Mouse (Mus musculus) small intestine, adult 2 months (tissue): ENCODE data around the gene Krt83. TPM values are rescaled to one million over a fixed set of nuclear protein-coding genes. Genes with fewer than 3 reads are reported as not detected.
A peak's percentile ranks its signal among the peaks of the same experiment; 100 is the strongest.

Source experiments
- H3K27ac ChIP-seq: fragments of 200-500 bp; 2 replicates; pipeline ENCODE4 v1.5.1; 2012; ENCODE audit warnings: low read depth, low read length, control low read depth, inconsistent platforms; ENCODE audit not compliant: insufficient read depth
- H3K27me3 ChIP-seq: fragments of 200-500 bp; 2 replicates; pipeline ENCODE4 v1.6.1; 2012; ENCODE audit warnings: mild to moderate bottlenecking, moderate library complexity, low read length, inconsistent platforms; ENCODE audit not compliant: control insufficient read depth, insufficient read depth
- H3K36me3 ChIP-seq: fragments of 200-500 bp; 2 replicates; pipeline ENCODE4 v1.6.1; 2012; ENCODE audit warnings: mild to moderate bottlenecking, low read length, control low read depth, inconsistent platforms; ENCODE audit not compliant: control insufficient read depth, insufficient read depth
- H3K4me1 ChIP-seq: fragments of 200-500 bp; 2 replicates; pipeline ENCODE4 v1.6.1; 2012; ENCODE audit warnings: low read length, inconsistent platforms, mixed read lengths; ENCODE audit not compliant: control insufficient read depth, insufficient read depth, insufficient read length
- H3K4me3 ChIP-seq: fragments of 200-500 bp; 2 replicates; pipeline ENCODE4 v1.5.1; 2012; ENCODE audit warnings: low read depth, mild to moderate bottlenecking, control low read depth, inconsistent platforms, low read length, moderate library complexity
- CTCF ChIP-seq: fragments of 200-500 bp; IDR thresholded peaks from 2 replicates; pipeline ENCODE4 v1.5.1; 2012; ENCODE audit warnings: low read depth, mild to moderate bottlenecking, control low read depth, inconsistent platforms, low read length, moderate library complexity, mixed read lengths; ENCODE audit not compliant: insufficient replicate concordance, insufficient read length; ENCODE audit errors: extremely low read depth
- POLR2A ChIP-seq: fragments of 200-500 bp; IDR thresholded peaks from 2 replicates; pipeline ENCODE4 v1.6.1; 2012; ENCODE audit warnings: low read depth, mild to moderate bottlenecking, control low read depth, inconsistent platforms, low read length, moderate library complexity
- whole genome bisulfite sequencing: fragments of 180-500 bp; shearing (Covaris S2); methylation state at CpG from one replicate; pipeline ENCODE4 v1.1.7; 2018; 5-methylcytosine and 5-hydroxymethylcytosine counted together
- polyA plus RNA-seq: library from polyadenylated mRNA; depleted of rRNA; stranded (reverse); fragments of >200 nt; gene quantifications from 2 replicates; pipeline ENCODE4 v1.2.3, GENCODE M21; 2012

The Krt83 gene
- polyA plus RNA-seq, 1 experiment = 0.48 TPM

DNA sequence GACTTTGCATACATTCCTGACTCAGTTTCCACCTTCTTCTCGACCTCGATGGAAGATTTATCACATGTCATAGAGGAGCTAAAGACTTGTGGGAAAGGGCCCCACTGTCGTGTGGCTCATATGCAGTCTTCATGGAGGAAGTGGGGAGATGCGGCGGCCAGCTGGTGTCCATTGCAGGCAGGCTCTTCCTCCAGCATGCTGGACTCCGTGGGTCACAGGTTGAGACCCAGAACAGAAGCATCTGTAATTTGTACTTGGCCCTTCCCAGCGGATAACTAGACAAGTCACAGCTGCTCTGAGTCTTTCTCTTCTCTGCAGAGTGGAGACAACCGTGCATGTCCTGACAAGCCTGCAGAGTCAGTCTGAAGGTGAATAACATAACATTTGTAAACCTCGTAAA is 16.9 kb upstream of the Krt83 start:
- TF ChIP-seq CTCF (no peak), POLR2A (no peak)
- Histone ChIP-seq H3K4me1 (no peaks in the 10 kb centered on the region), H3K36me3 (no peaks in the 10 kb centered on the region), H3K27me3 (no peaks in the 10 kb centered on the region), H3K4me3 (no peak overlapping the region), H3K27ac (no peak overlapping the region)
- WGBS = 67% methylated on average over 9 of the region's 9 CpGs

DNA sequence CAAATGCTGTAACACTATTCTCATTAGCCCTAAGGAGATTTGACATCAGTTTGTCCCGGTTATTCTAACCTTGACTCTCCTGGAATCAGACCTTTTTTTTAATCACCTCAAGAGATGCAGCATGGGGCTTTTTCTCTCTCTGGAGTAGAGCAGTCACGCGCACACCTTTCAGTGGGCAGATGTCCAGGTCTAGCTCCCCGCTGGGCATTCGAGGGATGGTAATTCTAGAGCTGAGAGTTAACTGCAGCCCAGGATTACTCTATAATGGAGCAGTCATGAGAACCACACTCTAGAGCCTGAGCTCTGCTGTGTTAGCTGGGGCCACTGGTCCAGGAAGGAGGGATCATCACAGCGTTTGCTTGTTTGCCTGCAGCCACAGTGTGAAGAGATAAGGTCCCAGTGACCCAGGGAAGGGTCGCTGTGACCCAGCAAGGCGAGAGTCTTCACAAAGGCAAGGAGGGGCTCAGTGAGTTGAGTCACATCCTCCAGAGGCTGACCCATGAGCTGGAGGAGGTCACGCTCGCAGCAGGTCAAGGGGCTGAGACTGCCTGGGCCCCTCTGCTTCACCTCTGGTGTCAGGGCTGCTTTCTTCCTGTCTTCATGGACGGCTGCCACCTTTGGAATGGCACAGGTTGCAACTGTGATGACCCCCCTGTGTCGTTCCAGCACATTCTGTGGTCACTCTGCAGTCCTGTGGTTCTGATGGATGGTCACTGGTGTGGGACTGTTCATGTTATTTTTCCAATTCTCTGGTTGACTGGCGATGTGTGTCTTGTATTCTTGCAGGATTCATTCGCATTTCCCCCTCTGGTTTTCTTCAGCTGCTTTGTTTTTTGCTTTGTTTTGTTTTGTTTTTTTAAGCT is 15.8 kb upstream of the Krt83 start:
- 47% methylated on average over 14 of the region's 14 CpGs for WGBS
- H3K36me3 ChIP-seq = no peaks in the 10 kb centered on the region
- no peak for TF ChIP-seq CTCF
- TF ChIP-seq POLR2A = no peak
- no peaks in the 10 kb centered on the region for H3K4me1 ChIP-seq
- H3K4me3 ChIP-seq = no peak overlapping the region
- no peak overlapping the region for H3K27ac ChIP-seq
- no peaks in the 10 kb centered on the region for H3K27me3 ChIP-seq

DNA sequence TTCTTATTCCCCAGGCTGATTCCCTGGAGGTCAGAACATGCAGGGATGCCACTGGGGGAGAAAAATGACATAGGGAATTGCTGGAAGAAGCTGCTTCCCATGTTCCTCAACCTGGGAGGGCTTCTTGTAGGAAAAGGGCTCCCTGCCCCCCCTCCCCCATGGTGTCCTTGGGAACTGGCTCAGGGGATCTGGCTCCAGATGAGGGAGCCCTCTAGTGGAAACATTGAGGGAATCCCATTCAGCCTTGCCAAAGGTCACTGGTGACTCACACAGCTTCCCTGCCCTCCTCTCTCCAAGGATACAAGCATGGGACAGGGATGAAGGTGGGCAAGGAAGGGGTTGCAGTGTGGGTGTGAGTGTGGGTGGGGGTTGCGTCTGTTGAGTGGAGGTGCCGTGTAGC is 5.9 kb upstream of the Krt83 start:
- WGBS = 69% methylated on average over 2 of the region's 2 CpGs
- TF ChIP-seq POLR2A = no peak
- TF ChIP-seq CTCF = peak; percentile 71; the same call in 1 of the 2 replicates

DNA sequence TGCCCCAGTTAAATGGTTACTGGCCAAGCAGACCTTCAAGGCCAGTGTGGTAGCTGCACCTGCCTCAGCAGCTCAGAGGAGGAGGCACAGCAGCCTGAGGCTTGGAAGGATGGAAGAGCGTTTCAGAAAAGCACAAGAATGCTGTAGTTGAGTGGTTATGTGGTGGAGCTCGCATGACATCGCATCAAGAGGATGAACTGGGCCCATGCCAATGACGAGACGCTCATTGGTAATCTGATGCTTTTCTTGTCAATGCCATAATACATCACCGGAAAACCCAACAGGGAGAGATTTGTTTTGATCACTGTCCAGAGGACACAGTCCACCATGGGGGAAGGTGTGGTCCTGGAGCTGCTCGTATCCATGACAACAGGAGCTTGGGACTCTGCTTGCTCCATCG is 4.0 kb upstream of the Krt83 start:
- 78% methylated on average over 8 of the region's 8 CpGs for WGBS
- no peaks in the 10 kb centered on the region for H3K36me3 ChIP-seq
- no peaks in the 10 kb centered on the region for H3K4me1 ChIP-seq
- no peak for TF ChIP-seq CTCF
- H3K27me3 ChIP-seq = no peaks in the 10 kb centered on the region
- H3K4me3 ChIP-seq = no peak overlapping the region
- H3K27ac ChIP-seq = no peak overlapping the region

More for the DNA sequence above, 5.9 kb upstream of the Krt83 start:
- Histone ChIP-seq H3K27ac (no peak overlapping the region), H3K4me1 (no peaks in the 10 kb centered on the region), H3K4me3 (no peak overlapping the region), H3K27me3 (no peaks in the 10 kb centered on the region), H3K36me3 (no peaks in the 10 kb centered on the region)

DNA sequence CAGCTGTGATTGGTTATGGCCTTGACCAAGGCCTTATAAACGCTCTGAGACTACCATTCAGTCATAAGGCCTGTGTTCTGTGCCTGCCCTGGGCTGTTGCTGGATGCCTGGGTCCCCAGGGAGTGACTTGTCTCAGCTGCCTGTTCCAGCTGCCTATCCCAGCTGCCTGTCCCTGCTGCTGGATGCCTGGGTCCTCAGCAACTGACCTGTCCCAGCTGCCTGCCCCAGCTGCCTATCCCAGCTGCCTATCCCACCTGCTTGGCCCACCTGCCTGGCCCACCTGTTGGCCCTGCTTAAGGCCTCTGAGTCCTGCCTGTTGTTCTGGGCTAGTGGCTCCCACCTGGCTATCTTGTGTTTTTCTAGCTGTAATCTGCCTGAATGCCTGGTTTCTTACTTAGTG is 2.9 kb upstream of the Krt83 start:
- H3K27ac ChIP-seq = no peak overlapping the region
- no peaks in the 10 kb centered on the region for H3K4me1 ChIP-seq
- H3K4me3 ChIP-seq = no peak overlapping the region
- TF ChIP-seq CTCF = no peak
- no peak for TF ChIP-seq POLR2A
- H3K36me3 ChIP-seq = no peaks in the 10 kb centered on the region
- H3K27me3 ChIP-seq = no peaks in the 10 kb centered on the region
- WGBS = 47% methylated on average over 1 of the region's 1 CpGs

DNA sequence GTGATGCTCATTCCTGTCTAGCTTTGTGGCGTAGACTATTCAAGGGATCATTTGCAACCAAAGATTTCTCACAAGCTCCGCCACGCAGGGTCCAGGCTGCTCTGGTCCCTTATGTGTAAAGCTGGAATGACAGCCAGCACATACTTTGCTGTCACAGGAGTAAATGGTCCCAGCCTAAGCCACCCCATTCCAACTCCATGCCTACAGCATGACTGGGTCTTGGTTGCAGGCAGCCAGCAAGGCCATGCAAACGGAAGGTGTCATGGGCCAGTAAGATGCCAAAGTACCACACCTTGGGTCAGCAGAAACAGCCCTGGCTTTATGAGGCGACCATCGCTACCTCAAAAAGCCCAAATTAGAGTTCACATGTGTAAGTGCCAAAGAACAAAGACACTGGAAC is 2.4 kb upstream of the Krt83 start:
- no peak overlapping the region for H3K27ac ChIP-seq
- TF ChIP-seq CTCF (no peak), POLR2A (no peak)
- WGBS = 95% methylated on average over 6 of the region's 6 CpGs

DNA sequence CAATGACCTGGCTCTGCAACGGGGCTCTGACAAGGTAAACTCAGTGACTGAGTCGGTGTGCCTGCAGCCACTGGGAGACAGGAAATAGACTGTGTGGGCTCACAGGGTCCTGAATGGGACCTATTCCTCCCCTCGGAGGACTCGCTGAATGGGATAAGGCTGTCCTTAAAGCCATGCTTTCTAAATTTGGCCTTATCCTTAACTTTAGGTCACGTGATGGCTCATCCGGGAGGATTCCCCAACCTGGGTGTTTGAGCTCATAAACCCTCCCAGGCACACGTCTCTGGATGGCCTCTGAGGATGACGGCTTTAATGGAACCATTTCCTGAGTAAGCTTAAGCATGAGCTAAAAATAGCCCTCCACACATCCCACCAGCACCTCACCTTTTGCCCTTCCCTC is 1.4 kb upstream of the Krt83 start:
- TF ChIP-seq CTCF (no peak), POLR2A (no peak)
- Histone ChIP-seq H3K4me1 (no peaks in the 10 kb centered on the region), H3K27ac (no peak overlapping the region), H3K27me3 (no peaks in the 10 kb centered on the region), H3K4me3 (no peak overlapping the region), H3K36me3 (no peaks in the 10 kb centered on the region)
- 69% methylated on average over 8 of the region's 8 CpGs for WGBS

More for the DNA sequence above, 2.4 kb upstream of the Krt83 start:
- Histone ChIP-seq H3K36me3 (no peaks in the 10 kb centered on the region), H3K4me1 (no peaks in the 10 kb centered on the region), H3K27me3 (no peaks in the 10 kb centered on the region), H3K4me3 (no peak overlapping the region)
